Mouse (Mus musculus): ENCODE results near the gene Sspn.

DNA sequence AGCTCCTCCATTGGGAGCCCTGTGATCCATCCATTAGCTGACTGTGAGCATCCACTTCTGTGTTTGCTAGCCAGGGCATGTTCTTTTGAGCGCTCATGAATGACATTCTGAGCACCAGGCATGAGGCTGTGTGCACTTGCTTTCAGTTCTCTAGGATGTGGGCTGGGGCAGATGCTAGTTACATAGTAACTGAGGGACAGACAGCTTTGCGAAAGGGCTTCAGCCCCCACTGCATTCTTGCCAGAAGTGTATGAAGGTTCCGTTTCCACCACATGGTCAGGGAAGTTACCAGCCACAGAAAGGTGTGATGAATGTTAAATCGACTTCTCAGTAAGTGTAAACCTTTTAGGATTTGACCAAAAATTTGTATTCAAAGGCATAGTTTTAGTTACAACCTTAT, 47.8 kb upstream of the Sspn start:
- TF ChIP-seq POLR2A (IDR thresholded peaks at IDR 0.05; ENCODE audit: extremely low read depth, insufficient read depth, low read length) (no peak), CTCF (IDR thresholded peaks at IDR 0.05; ENCODE audit: extremely low read depth, insufficient read depth, low read length) (no peak)
